Mouse (Mus musculus) small intestine, adult 2 months (tissue): ENCODE measurements around the gene Pkp1.

Source experiments
- CTCF ChIP-seq: fragments of 200-500 bp; IDR thresholded peaks from 2 replicates; pipeline ENCODE4 v1.5.1; 2012; ENCODE audit warnings: low read depth, mild to moderate bottlenecking, control low read depth, inconsistent platforms, low read length, moderate library complexity, mixed read lengths; ENCODE audit not compliant: insufficient replicate concordance, insufficient read length; ENCODE audit errors: extremely low read depth
- POLR2A ChIP-seq: fragments of 200-500 bp; IDR thresholded peaks from 2 replicates; pipeline ENCODE4 v1.6.1; 2012; ENCODE audit warnings: low read depth, mild to moderate bottlenecking, control low read depth, inconsistent platforms, low read length, moderate library complexity

GRCm38 (mm10) chr1:135958483-135958882, 39.5 kb upstream of the Pkp1 start:
- TF ChIP-seq POLR2A (no peak), CTCF (no peak)
